Mouse (Mus musculus) R1 (cell line): ENCODE data around the gene Pp2d1.

Experiments
- DNase-seq: peaks from one replicate; pipeline ENCODE4 v3.0.0-alpha.2; 2018; ENCODE audit warnings: low read depth, low spot score

The Pp2d1 gene

GRCm38 (mm10) chr17:53478858-53479603 lies 60.2 kb downstream of the Pp2d1 start, which contains the start of gene Rab5a:
TSS of gene Rab5a (plus strand) at chr17:53479234.
- DNase-seq, result peak; percentile 100

GRCm38 (mm10) chr17:53478066-53478857 lies 61.0 kb downstream of the Pp2d1 start:
- peak; percentile 30 for DNase-seq

- no peak for DNase-seq
Observed at GRCm38 (mm10) chr17:53468697-53469096, 70.6 kb downstream of the Pp2d1 start.

GRCm38 (mm10) chr17:53465569-53465968 lies 73.7 kb downstream of the Pp2d1 start:
- DNase-seq, result peak; percentile 78

- DNase-seq, result no peak
Observed at GRCm38 (mm10) chr17:53463496-53463840, 75.8 kb downstream of the Pp2d1 start.

GRCm38 (mm10) chr17:53462603-53463495 lies 76.4 kb downstream of the Pp2d1 start, which contains the start of gene Efhb:
TSS of gene Efhb (minus strand) at chr17:53463321.
- DNase-seq, result peak; percentile 97
